In genomic region chr5:30461821-30462220, GRCm38 (mm10) we compare ENCODE assay signal across 9 mouse cellular contexts. TPM values are rescaled to one million over a fixed set of nuclear protein-coding genes. Genes with fewer than 3 reads are reported as not detected.
A peak's percentile ranks its signal among the peaks of the same experiment; 100 is the strongest.
DNase-seq lines count a peak whose midpoint lies in the region; ATAC-seq lines count a peak whose summit lies in the region.
"Had no signal": no experiment of that assay in that cellular context is flagged by ENCODE, and none has a peak within 500 bp of the region (broad histone marks: within the 10 kb centered on the region; RNA-seq: fewer than 3 reads in every experiment).

Otof (minus strand) TSS chr5:30461932.

- peak within 1 kb of the TSS; percentile 32; the same call in 1 of the 2 replicates for H3K4me2 ChIP-seq in embryonic facial prominence, embryonic 14.5 days (ENCODE audit: low read depth, low read length)
- peak within 1 kb of the TSS; percentile 32 for H3K4me2 ChIP-seq in hindbrain, embryonic 12.5 days (replicated peaks)
- H3K4me2 ChIP-seq in limb, embryonic 13.5 days (replicated peaks): peak within 1 kb of the TSS; percentile 27
- H3K4me2 ChIP-seq: liver, embryonic 15.5 days had no signal

- peaks cover 21% of the 10 kb centered on the region for H3K27me3 ChIP-seq in embryonic facial prominence, embryonic 14.5 days (replicated peaks; ENCODE audit: control insufficient read depth, insufficient read depth, low read length)
- H3K27me3 ChIP-seq in hindbrain, embryonic 12.5 days: peaks cover 21% of the 10 kb centered on the region
- H3K27me3 ChIP-seq in limb, embryonic 13.5 days: peaks cover 49% of the 10 kb centered on the region

- no peak within 1 kb of the TSS for H3K4me3 ChIP-seq in embryonic facial prominence, embryonic 14.5 days (ENCODE audit: low read depth, low read length)
- H3K4me3 ChIP-seq in hindbrain, embryonic 12.5 days: no peak within 1 kb of the TSS
- H3K4me3 ChIP-seq in limb, embryonic 13.5 days: no peak within 1 kb of the TSS
- H3K4me3 ChIP-seq: liver, embryonic 15.5 days had no signal

- DNase-seq in testis, postnatal 10 days (ENCODE audit: low spot score): peak; percentile 61
- DNase-seq in testis, postnatal 14 days (ENCODE audit: low spot score): no peak
- peak; percentile 78 for DNase-seq in embryonic facial prominence, embryonic 14.5 days (ENCODE audit: low spot score)
- peak; percentile 77 for DNase-seq in right cerebral cortex, postnatal 14 days

- peak; percentile 77 for ATAC-seq in embryonic facial prominence, embryonic 14.5 days (ENCODE audit: low read depth)
- peak; percentile 74 for ATAC-seq in hindbrain, embryonic 12.5 days (ENCODE audit: low FRiP score)
- peak; percentile 62; the same call in 1 of the 2 replicates for ATAC-seq in limb, embryonic 13.5 days (ENCODE audit: low FRiP score, low read depth)
- ATAC-seq in megakaryocyte, adult 5-6 weeks (ENCODE audit: poor library complexity, severe bottlenecking): no peak
- ATAC-seq in inflammation-experienced regulatory T-cells, adult 6 months: no peak

- WGBS in embryonic facial prominence, embryonic 14.5 days: 3% methylated on average over 10 of the region's 12 CpGs
- 20% methylated on average over 11 of the region's 12 CpGs for WGBS in hindbrain, embryonic 12.5 days
- 20% methylated on average over 11 of the region's 12 CpGs for WGBS in limb, embryonic 13.5 days

- H3K9ac ChIP-seq in embryonic facial prominence, embryonic 14.5 days (ENCODE audit: low read depth, low read length): no peak within 1 kb of the TSS
- H3K9ac ChIP-seq in hindbrain, embryonic 12.5 days: 0 out of 2 replicates have a peak within 1 kb of the TSS, but pooled peaks have one; percentile 10
- H3K9ac ChIP-seq in limb, embryonic 13.5 days: no peak within 1 kb of the TSS
- H3K9ac ChIP-seq: liver, embryonic 15.5 days had no signal

- H3K4me1 ChIP-seq in embryonic facial prominence, embryonic 14.5 days (ENCODE audit: control insufficient read depth, insufficient read depth, low read length): peaks cover 23% of the 10 kb centered on the region
- peaks cover 28% of the 10 kb centered on the region for H3K4me1 ChIP-seq in hindbrain, embryonic 12.5 days
- peaks cover 43% of the 10 kb centered on the region for H3K4me1 ChIP-seq in limb, embryonic 13.5 days
- H3K4me1 ChIP-seq: liver, embryonic 15.5 days had no signal

- no peaks in the 10 kb centered on the region for H3K36me3 ChIP-seq in embryonic facial prominence, embryonic 14.5 days (ENCODE audit: control insufficient read depth, insufficient read depth, low read length)
- no peaks in the 10 kb centered on the region for H3K36me3 ChIP-seq in hindbrain, embryonic 12.5 days
- H3K36me3 ChIP-seq in limb, embryonic 13.5 days: no peaks in the 10 kb centered on the region
- H3K36me3 ChIP-seq: liver, embryonic 15.5 days had no signal

- H3K27ac ChIP-seq in embryonic facial prominence, embryonic 14.5 days (replicated peaks; ENCODE audit: low read depth, low read length): no peak within 1 kb of the TSS
- no peak within 1 kb of the TSS for H3K27ac ChIP-seq in hindbrain, embryonic 12.5 days
- H3K27ac ChIP-seq in limb, embryonic 13.5 days: peak within 1 kb of the TSS; percentile 3; the same call in 1 of the 2 replicates
- H3K27ac ChIP-seq: liver, embryonic 15.5 days had no signal

- H3K9me3 ChIP-seq in embryonic facial prominence, embryonic 14.5 days (ENCODE audit: control insufficient read depth, low read length): no peaks in the 10 kb centered on the region
- H3K9me3 ChIP-seq in hindbrain, embryonic 12.5 days (replicated peaks): no peaks in the 10 kb centered on the region
- no peaks in the 10 kb centered on the region for H3K9me3 ChIP-seq in limb, embryonic 13.5 days
- H3K9me3 ChIP-seq: liver, embryonic 15.5 days had no signal

RNA-seq across cellular contexts. Expression of gene Otof, which starts in this region (rescaled TPM):
- polyA plus RNA-seq in embryonic facial prominence, embryonic 14.5 days (2014; fragmentation: Nextera tagmentation; extraction: Ambion mirVana): 0.47 and 0.54 TPM in 2 replicates
- 0.82 and 1.1 TPM in 2 replicates for polyA plus RNA-seq in hindbrain, embryonic 12.5 days (2016; fragmentation: Nextera tagmentation; extraction: Ambion mirVana)
- polyA plus RNA-seq in limb, embryonic 13.5 days (2015; fragmentation: Nextera tagmentation; extraction: Ambion mirVana): 0.45 and 0.60 TPM in 2 replicates
- total RNA-seq in megakaryocyte, adult 5-6 weeks (2015): 0.68 and 0.74 TPM in 2 replicates
- total RNA-seq in megakaryocyte, adult 5-6 weeks (2017): 0.65 and 0.77 TPM in 2 replicates
- polyA plus RNA-seq in inflammation-experienced regulatory T-cells, adult 6 months (2017; shearing (Covaris generic)): not detected
- polyA plus RNA-seq: liver, embryonic 15.5 days had no signal

Comparison
In these comparisons a context has a peak if more than half of its experiments do, and no peak if none do; other contexts are left out.
1. Peak in DNase-seq, ATAC-seq and H3K4me2 ChIP-seq in embryonic facial prominence, embryonic 14.5 days; RNA of the gene not detected or under 1 TPM.
2. Peak in ATAC-seq, H3K27ac ChIP-seq and H3K4me2 ChIP-seq in limb, embryonic 13.5 days; RNA of the gene not detected or under 1 TPM.